Mouse (Mus musculus) liver, postnatal 0 days (tissue): ENCODE measurements around the gene Sel1l2. TPM values are rescaled to one million over a fixed set of nuclear protein-coding genes. Genes with fewer than 3 reads are reported as not detected.

Experiments
- polyA plus RNA-seq: library from polyadenylated mRNA; unstranded; fragments of >200 nt; fragmentation: Nextera tagmentation; extraction: Ambion mirVana; gene quantifications from 2 replicates; pipeline ENCODE4 v1.2.1, GENCODE M21; 2015

The Sel1l2 gene
- polyA plus RNA-seq, 1 experiment from 2014 or later, result not detected

Other genes with a start within 250 kb of the Sel1l2 start
- not detected in 2 replicates for gene Gm17374, start 237.7 kb downstream of the Sel1l2 start, polyA plus RNA-seq
- gene Esf1, start 219.1 kb downstream of the Sel1l2 start, polyA plus RNA-seq, result 9.0 TPM in 2 replicates
- 4.7 and 5.5 TPM in 2 replicates for gene Ndufaf5, start 219.1 kb downstream of the Sel1l2 start, polyA plus RNA-seq
- 7.5 and 9.3 TPM in 2 replicates for gene Macrod2, start 5.6 kb upstream of the Sel1l2 start, polyA plus RNA-seq